ENCODE assay signal across 15 mouse cellular contexts in genomic region chr19:47988880-47989574, GRCm38 (mm10). TPM values are rescaled to one million over a fixed set of nuclear protein-coding genes. Genes with fewer than 3 reads are reported as not detected.
DNase-seq lines count a peak whose midpoint lies in the region; ATAC-seq and TF ChIP-seq lines count a peak whose summit lies in the region.
"Had no signal": no experiment of that assay in that cellular context is flagged by ENCODE, and none has a peak within 500 bp of the region (broad histone marks: within the 10 kb centered on the region; RNA-seq: fewer than 3 reads in every experiment).

No protein-coding gene starts in this region.

- no peaks in the 10 kb centered on the region for H3K79me2 ChIP-seq in myocyte (ENCODE audit: control insufficient read depth, insufficient read depth)

- no peak for TF ChIP-seq CTCF in forebrain, postnatal 0 days (IDR thresholded peaks at IDR 0.05; ENCODE audit: low read depth)

- WGBS in forebrain, embryonic 12.5 days: 61% methylated on average over 13 of the region's 13 CpGs
- WGBS in forebrain, postnatal 0 days: 61% methylated on average over 13 of the region's 13 CpGs
- WGBS in embryonic facial prominence, embryonic 14.5 days: 57% methylated on average over 13 of the region's 13 CpGs

- no peak for DNase-seq in forebrain, postnatal 0 days
- peak; percentile 39 for DNase-seq in left cerebral cortex, postnatal 4 days
- no peak for DNase-seq in left cerebral cortex, postnatal 10 days (ENCODE audit: extremely low spot score in 1 of 2, low spot score in 2 of 2)
- DNase-seq in embryonic facial prominence, embryonic 14.5 days (ENCODE audit: low spot score): no peak
- DNase-seq in adrenal gland, postnatal 36 days: no peak
- DNase-seq in cerebellum, postnatal 4 days (ENCODE audit: low spot score in 2 of 2): no peak
- DNase-seq: cerebellum, adult 2 months; gastrocnemius, postnatal 25 days; thymus, postnatal 36 days had no signal

- no peaks in the 10 kb centered on the region for H3K36me3 ChIP-seq in forebrain, embryonic 12.5 days (replicated peaks)
- H3K36me3 ChIP-seq in forebrain, postnatal 0 days (ENCODE audit: insufficient read depth): no peaks in the 10 kb centered on the region
- no peaks in the 10 kb centered on the region for H3K36me3 ChIP-seq in embryonic facial prominence, embryonic 14.5 days (ENCODE audit: control insufficient read depth, insufficient read depth, low read length)
- no peaks in the 10 kb centered on the region for H3K36me3 ChIP-seq in myocyte (ENCODE audit: control insufficient read depth, insufficient read depth)

- H3K4me1 ChIP-seq in forebrain, embryonic 12.5 days: peaks cover 5% of the 10 kb centered on the region; the same call in 1 of the 2 replicates
- no peaks in the 10 kb centered on the region for H3K4me1 ChIP-seq in forebrain, postnatal 0 days (ENCODE audit: insufficient read depth)
- no peaks in the 10 kb centered on the region for H3K4me1 ChIP-seq in embryonic facial prominence, embryonic 14.5 days (ENCODE audit: control insufficient read depth, insufficient read depth, low read length)

- H3ac ChIP-seq in myocyte (ENCODE audit: control insufficient read depth, insufficient read length): no peak overlapping the region

- intact Hi-C loops in left cerebral cortex, postnatal 4 days (cut with DNase I): loop anchor here (5.0 kb wide), 1 partner anchor 213 kb away; no protein-coding TSS in a partner anchor
- intact Hi-C loops in left cerebral cortex, postnatal 10 days (cut with DNase I): no loop called here

- no peaks in the 10 kb centered on the region for H3K9me3 ChIP-seq in forebrain, embryonic 12.5 days
- no peaks in the 10 kb centered on the region for H3K9me3 ChIP-seq in forebrain, postnatal 0 days (ENCODE audit: low read length)
- H3K9me3 ChIP-seq in embryonic facial prominence, embryonic 14.5 days (ENCODE audit: control insufficient read depth, low read length): no peaks in the 10 kb centered on the region

- peak; percentile 46; the same call in 1 of the 2 replicates for ATAC-seq in forebrain, embryonic 12.5 days (ENCODE audit: low FRiP score)
- ATAC-seq in forebrain, postnatal 0 days: no peak
- no peak for ATAC-seq in embryonic facial prominence, embryonic 14.5 days (ENCODE audit: low read depth)
- ATAC-seq: forebrain, embryonic 16.5 days; intestine, embryonic 16.5 days had no signal

- TF ChIP-seq POLR2A in myocyte (IDR thresholded peaks at IDR 0.05; ENCODE audit: insufficient read length, low read depth): no peak

- H3K9ac ChIP-seq in forebrain, embryonic 12.5 days: no peak overlapping the region
- H3K9ac ChIP-seq in forebrain, postnatal 0 days: no peak overlapping the region
- H3K9ac ChIP-seq in embryonic facial prominence, embryonic 14.5 days (ENCODE audit: low read depth, low read length): no peak overlapping the region

- no peaks in the 10 kb centered on the region for H3K27me3 ChIP-seq in forebrain, embryonic 12.5 days
- no peaks in the 10 kb centered on the region for H3K27me3 ChIP-seq in forebrain, postnatal 0 days (ENCODE audit: insufficient read depth, low read length)
- no peaks in the 10 kb centered on the region for H3K27me3 ChIP-seq in embryonic facial prominence, embryonic 14.5 days (replicated peaks; ENCODE audit: control insufficient read depth, insufficient read depth, low read length)
- H3K27me3 ChIP-seq in myocyte (ENCODE audit: control insufficient read depth, insufficient read depth, insufficient read length): no peaks in the 10 kb centered on the region

- H3K4me3 ChIP-seq in forebrain, embryonic 12.5 days (replicated peaks): no peak overlapping the region
- H3K4me3 ChIP-seq in forebrain, postnatal 0 days (ENCODE audit: low read depth, low read length): no peak overlapping the region
- no peak overlapping the region for H3K4me3 ChIP-seq in embryonic facial prominence, embryonic 14.5 days (ENCODE audit: low read depth, low read length)
- H3K4me3 ChIP-seq in myocyte: no peak overlapping the region

- 0 out of 2 replicates have a peak overlapping the region, but pooled peaks have one; percentile 13 for H3K27ac ChIP-seq in forebrain, embryonic 12.5 days
- no peak overlapping the region for H3K27ac ChIP-seq in forebrain, postnatal 0 days (ENCODE audit: low read depth, low read length)
- no peak overlapping the region for H3K27ac ChIP-seq in embryonic facial prominence, embryonic 14.5 days (replicated peaks; ENCODE audit: low read depth, low read length)

- H3K4me2 ChIP-seq in forebrain, embryonic 12.5 days: no peak overlapping the region
- H3K4me2 ChIP-seq in forebrain, postnatal 0 days (ENCODE audit: low read depth): no peak overlapping the region
- peak overlapping the region; percentile 29 for H3K4me2 ChIP-seq in embryonic facial prominence, embryonic 14.5 days (ENCODE audit: low read depth, low read length)
- peak overlapping the region; percentile 32 for H3K4me2 ChIP-seq in myocyte (ENCODE audit: low read depth)

TF ChIP-seq in myocyte, 11 proteins besides CTCF, POLR2A, EP300 and RAD21:
- TF ChIP-seq SRF (IDR thresholded peaks at IDR 0.05; ENCODE audit: control insufficient read depth, insufficient read length, low read depth) (no peak), CEBPB (IDR thresholded peaks at IDR 0.05; ENCODE audit: insufficient read depth, poor library complexity, severe bottlenecking) (no peak), REST (IDR thresholded peaks at IDR 0.05; ENCODE audit: insufficient read depth, insufficient read length) (no peak)

RNA-seq across cellular contexts. Expression of gene Cfap58, which starts 51.6 kb away (rescaled TPM):
- polyA plus RNA-seq in forebrain, embryonic 12.5 days (2016; fragmentation: Nextera tagmentation; extraction: Ambion mirVana): 0.09 and 0.10 TPM in 2 replicates
- 0.46 and 2.6 TPM in 2 replicates for total RNA-seq in forebrain, postnatal 0 days (2014; rRNA removed)
- 0.42 and 0.62 TPM in 2 replicates for polyA plus RNA-seq in forebrain, postnatal 0 days (2015; fragmentation: Nextera tagmentation; extraction: Ambion mirVana)
- total RNA-seq in left cerebral cortex, postnatal 4 days (2021): under 1 TPM; 0.36 to 0.77 TPM
- 1 to 10 TPM in 1 of 2 experiments, under 1 TPM in 1; 0.54 to 1.2 TPM for total RNA-seq in left cerebral cortex, postnatal 10 days (2021)
- polyA plus RNA-seq in embryonic facial prominence, embryonic 14.5 days (2014; fragmentation: Nextera tagmentation; extraction: Ambion mirVana): 0.38 and 0.58 TPM in 2 replicates
- polyA plus RNA-seq in myocyte (2012; fragmentation: generic; extraction: Trizol): not detected
- total RNA-seq in adrenal gland, postnatal 36 days (2021): under 1 TPM in 1 of 2 experiments, not detected in 1; 0.13 TPM
- total RNA-seq: gastrocnemius, postnatal 25 days had no signal
- polyA plus RNA-seq: intestine, embryonic 16.5 days; liver, embryonic 16.5 days; small intestine, adult 2 months had no signal

Comparison
In these comparisons a context has a peak if more than half of its experiments do, and no peak if none do; other contexts are left out.
1. H3K4me2 ChIP-seq: peak in embryonic facial prominence, embryonic 14.5 days (single experiment) and myocyte (single experiment); none in forebrain, embryonic 12.5 days (single experiment) and forebrain, postnatal 0 days (single experiment).